Mouse (Mus musculus) activated CD4-positive, CD25-positive, alpha-beta regulatory T cell, adult 4 months (primary cell): ENCODE measurements around the gene Rps4x. TPM values are rescaled to one million over a fixed set of nuclear protein-coding genes. Genes with fewer than 3 reads are reported as not detected.

Experiments used
- polyA plus RNA-seq, 2 experiments: library from polyadenylated mRNA; unstranded; fragments of 100-300 nt; shearing (Covaris generic); gene quantifications; one replicate each; pipeline ENCODE4 v1.2.1; 2017

Gene Rps4x
- polyA plus RNA-seq, 2 experiments from 2014 or later, result 1,905 to 1,954 TPM

Other genes starting within 250 kb of the Rps4x start
- 1 to 10 TPM in 1 of 2 experiments, under 1 TPM in 1; 0.48 to 1.0 TPM for gene Rtl5, start 118.1 kb downstream of the Rps4x start, polyA plus RNA-seq
- 10 to 100 TPM; 37.4 to 63.2 TPM for gene Pin4, start 69.9 kb downstream of the Rps4x start, polyA plus RNA-seq
- gene Ercc6l, start 32.3 kb downstream of the Rps4x start, polyA plus RNA-seq, result 1 to 10 TPM; 3.1 to 4.9 TPM
- under 1 TPM in 1 of 2 experiments, not detected in 1; 0.37 TPM for gene Cited1, start 62.8 kb upstream of the Rps4x start, polyA plus RNA-seq